Mouse (Mus musculus) midbrain, embryonic 14.5 days (tissue): ENCODE data around the gene Fam155a. TPM values are rescaled to one million over a fixed set of nuclear protein-coding genes. Genes with fewer than 3 reads are reported as not detected.
A peak's percentile ranks its signal among the peaks of the same experiment; 100 is the strongest.

Experiments used
- ATAC-seq: fragments of 200-750 bp; cut with Nextera tagmentation; 2 replicates; pipeline ENCODE4 v1.8.0; 2017; ENCODE audit warnings: moderate number of reproducible peaks, moderate library complexity; ENCODE audit not compliant: low FRiP score, low TSS enrichment
- DNase-seq: peaks from one replicate; pipeline ENCODE4 v3.0.0-alpha.2; 2015
- H3K27ac ChIP-seq: fragments of 300-500 bp; sonication (generic); replicated peaks from 2 replicates; pipeline ENCODE4 v1.5.1; 2014; ENCODE audit warnings: mild to moderate bottlenecking, low read depth, low read length, moderate library complexity
- H3K27me3 ChIP-seq: fragments of 300-500 bp; sonication (generic); 2 replicates; pipeline ENCODE4 v1.6.1; 2014; ENCODE audit warnings: low read length, control low read depth, mixed read lengths; ENCODE audit not compliant: control insufficient read depth, insufficient read depth
- H3K36me3 ChIP-seq: fragments of 300-500 bp; sonication (generic); 2 replicates; pipeline ENCODE4 v1.6.1; 2014; ENCODE audit warnings: low read length, control low read depth; ENCODE audit not compliant: control insufficient read depth, insufficient read depth
- H3K4me1 ChIP-seq: fragments of 300-500 bp; sonication (generic); 2 replicates; pipeline ENCODE4 v1.6.1; 2014; ENCODE audit warnings: mild to moderate bottlenecking, antibody characterized with exemption, low read length, control low read depth; ENCODE audit not compliant: control insufficient read depth, insufficient read depth
- H3K4me2 ChIP-seq: fragments of 300-500 bp; sonication (generic); 2 replicates; pipeline ENCODE4 v1.6.1; 2014; ENCODE audit warnings: mild to moderate bottlenecking, low read length, moderate library complexity
- H3K4me3 ChIP-seq: fragments of 300-500 bp; sonication (generic); replicated peaks from 2 replicates; pipeline ENCODE4 v1.5.1; 2014; ENCODE audit warnings: low read depth, low read length
- H3K9ac ChIP-seq: fragments of 300-500 bp; sonication (generic); replicated peaks from 2 replicates; pipeline ENCODE4 v1.6.1; 2014; ENCODE audit warnings: mild to moderate bottlenecking, low read length, moderate library complexity
- H3K9me3 ChIP-seq: fragments of 300-500 bp; sonication (generic); 2 replicates; pipeline ENCODE4 v1.6.1; 2016; ENCODE audit warnings: low read length, control low read depth, mixed read lengths; ENCODE audit not compliant: control insufficient read depth
- WGBS: fragments of 180-500 bp; shearing (Covaris S2); extraction: QIAGEN DNeasy Blood & Tissue Kit; methylation state at CpG from one replicate; pipeline ENCODE4 v1.1.7; 2014; 5-methylcytosine and 5-hydroxymethylcytosine counted together
- polyA plus RNA-seq: library from polyadenylated mRNA; unstranded; fragments of >200 nt; fragmentation: Nextera tagmentation; extraction: Ambion mirVana; gene quantifications from 2 replicates; pipeline ENCODE4 v1.2.1, GENCODE M21; 2014

The Fam155a gene
- polyA plus RNA-seq, 1 experiment from 2014 or later = 30.2 TPM

GRCm38 (mm10) chr8:9239741-9240140, 531.2 kb downstream of the Fam155a start:
- no peak overlapping the region for H3K9ac ChIP-seq
- WGBS = 66% methylated on average over 11 of the region's 11 CpGs
- H3K4me3 ChIP-seq = no peak overlapping the region
- no peak overlapping the region for H3K27ac ChIP-seq
- DNase-seq (peak; percentile 49), ATAC-seq (no peak)
- no peak overlapping the region for H3K4me2 ChIP-seq
- no peaks in the 10 kb centered on the region for H3K9me3 ChIP-seq
- H3K27me3 ChIP-seq = no peaks in the 10 kb centered on the region
- peaks cover 12% of the 10 kb centered on the region for H3K4me1 ChIP-seq
- H3K36me3 ChIP-seq = no peaks in the 10 kb centered on the region

GRCm38 (mm10) chr8:9238974-9239373, 532.0 kb downstream of the Fam155a start:
- no peaks in the 10 kb centered on the region for H3K9me3 ChIP-seq
- H3K9ac ChIP-seq = no peak overlapping the region
- DNase-seq = no peak
- no peaks in the 10 kb centered on the region for H3K27me3 ChIP-seq
- H3K36me3 ChIP-seq = no peaks in the 10 kb centered on the region
- peaks cover 12% of the 10 kb centered on the region for H3K4me1 ChIP-seq
- no peak overlapping the region for H3K27ac ChIP-seq
- no peak overlapping the region for H3K4me3 ChIP-seq
- ATAC-seq = no peak
- H3K4me2 ChIP-seq = no peak overlapping the region
- WGBS = 81% methylated on average over 9 of the region's 9 CpGs

- H3K9ac ChIP-seq = no peak overlapping the region
Measured at GRCm38 (mm10) chr8:9233326-9233919, 537.5 kb downstream of the Fam155a start.

GRCm38 (mm10) chr8:9227779-9228464, 543.0 kb downstream of the Fam155a start:
- 37% methylated on average over 19 of the region's 19 CpGs for WGBS
- ATAC-seq (peak; percentile 77), DNase-seq (peak; percentile 92)
- Histone ChIP-seq H3K9me3 (no peaks in the 10 kb centered on the region), H3K9ac (no peak overlapping the region), H3K36me3 (no peaks in the 10 kb centered on the region), H3K4me3 (no peak overlapping the region), H3K27me3 (no peaks in the 10 kb centered on the region), H3K4me1 (peaks cover 5% of the 10 kb centered on the region; the same call in 1 of the 2 replicates), H3K27ac (peak overlapping the region; percentile 69), H3K4me2 (0 out of 2 replicates have a peak overlapping the region, but pooled peaks have one; percentile 0)

More at GRCm38 (mm10) chr8:9233326-9233919, 537.5 kb downstream of the Fam155a start:
- H3K4me2 ChIP-seq = peak overlapping the region; percentile 13; the same call in 1 of the 2 replicates
- peak; percentile 97 for DNase-seq
- WGBS = 5% methylated on average over 12 of the region's 12 CpGs
- H3K9me3 ChIP-seq = no peaks in the 10 kb centered on the region
- H3K4me1 ChIP-seq = peaks cover 4% of the 10 kb centered on the region; the same call in 1 of the 2 replicates
- ATAC-seq = peak; percentile 80
- no peak overlapping the region for H3K27ac ChIP-seq
- no peak overlapping the region for H3K4me3 ChIP-seq
- no peaks in the 10 kb centered on the region for H3K27me3 ChIP-seq
- no peaks in the 10 kb centered on the region for H3K36me3 ChIP-seq

- no peak overlapping the region for H3K4me2 ChIP-seq
- no peak overlapping the region for H3K9ac ChIP-seq
- ATAC-seq (no peak), DNase-seq (no peak)
- H3K27ac ChIP-seq = no peak overlapping the region
- H3K4me1 ChIP-seq = peaks cover 5% of the 10 kb centered on the region; the same call in 1 of the 2 replicates
- 87% methylated on average over 7 of the region's 7 CpGs for WGBS
- no peak overlapping the region for H3K4me3 ChIP-seq
- H3K9me3 ChIP-seq = no peaks in the 10 kb centered on the region
- no peaks in the 10 kb centered on the region for H3K27me3 ChIP-seq
- no peaks in the 10 kb centered on the region for H3K36me3 ChIP-seq
Measured at GRCm38 (mm10) chr8:9226767-9227166, 544.2 kb downstream of the Fam155a start.

- no peak overlapping the region for H3K4me3 ChIP-seq
- H3K9me3 ChIP-seq = no peaks in the 10 kb centered on the region
- H3K4me1 ChIP-seq = no peaks in the 10 kb centered on the region
- no peak overlapping the region for H3K27ac ChIP-seq
- DNase-seq (no peak), ATAC-seq (no peak)
- H3K27me3 ChIP-seq = no peaks in the 10 kb centered on the region
- no peaks in the 10 kb centered on the region for H3K36me3 ChIP-seq
- no peak overlapping the region for H3K4me2 ChIP-seq
- H3K9ac ChIP-seq = no peak overlapping the region
- WGBS = 79% methylated on average over 4 of the region's 4 CpGs
Measured at GRCm38 (mm10) chr8:9211751-9212150, 559.2 kb downstream of the Fam155a start.

- no peaks in the 10 kb centered on the region for H3K27me3 ChIP-seq
- H3K9ac ChIP-seq = no peak overlapping the region
- H3K27ac ChIP-seq = no peak overlapping the region
- H3K4me1 ChIP-seq = no peaks in the 10 kb centered on the region
- H3K4me2 ChIP-seq = no peak overlapping the region
- H3K4me3 ChIP-seq = no peak overlapping the region
- no peaks in the 10 kb centered on the region for H3K9me3 ChIP-seq
- no peak for ATAC-seq
- DNase-seq = no peak
- no peaks in the 10 kb centered on the region for H3K36me3 ChIP-seq
- WGBS = 94% methylated on average over 31 of the region's 31 CpGs
Measured at GRCm38 (mm10) chr8:9207505-9208051, 563.4 kb downstream of the Fam155a start.

GRCm38 (mm10) chr8:9204345-9205067, 566.5 kb downstream of the Fam155a start:
- WGBS = 58% methylated on average over 10 of the region's 10 CpGs
- Histone ChIP-seq H3K36me3 (no peaks in the 10 kb centered on the region), H3K27ac (no peak overlapping the region), H3K27me3 (no peaks in the 10 kb centered on the region), H3K4me1 (no peaks in the 10 kb centered on the region), H3K9ac (no peak overlapping the region), H3K4me2 (no peak overlapping the region), H3K4me3 (no peak overlapping the region), H3K9me3 (no peaks in the 10 kb centered on the region)
- peak; percentile 19 for DNase-seq
- ATAC-seq = no peak
